Mouse (Mus musculus) cerebellum, adult 2 months (tissue): ENCODE measurements around the gene Sorl1.

Experiments used
- CTCF ChIP-seq: fragments of 200-500 bp; IDR thresholded peaks from 2 replicates; pipeline ENCODE4 v1.5.1; 2011; ENCODE audit warnings: low read depth, mild to moderate bottlenecking, control low read depth, low read length, moderate library complexity, borderline replicate concordance; ENCODE audit not compliant: insufficient read depth
- POLR2A ChIP-seq: fragments of 200-500 bp; IDR thresholded peaks from 2 replicates; pipeline ENCODE4 v1.6.1; 2011; ENCODE audit warnings: low read length, control low read depth, borderline replicate concordance; ENCODE audit not compliant: insufficient read depth

GRCm38 (mm10) chr9:41935373-41935971, 188.6 kb downstream of the Sorl1 start:
- TF ChIP-seq CTCF, result no peak
- no peak for TF ChIP-seq POLR2A
